Mouse (Mus musculus) hindbrain, embryonic 13.5 days (tissue): ENCODE results near the gene Ptpn4. TPM values are rescaled to one million over a fixed set of nuclear protein-coding genes. Genes with fewer than 3 reads are reported as not detected.
A peak's percentile ranks its signal among the peaks of the same experiment; 100 is the strongest.

Source experiments
- ATAC-seq: fragments of 200-750 bp; cut with Nextera tagmentation; 2 replicates; pipeline ENCODE4 v1.8.0; 2017; ENCODE audit warnings: moderate TSS enrichment; ENCODE audit not compliant: low FRiP score
- H3K27ac ChIP-seq: fragments of 300-500 bp; sonication (generic); 2 replicates; pipeline ENCODE4 v1.5.1; 2015; ENCODE audit warnings: inconsistent platforms, mild to moderate bottlenecking, moderate library complexity
- H3K27me3 ChIP-seq: fragments of 300-500 bp; sonication (generic); 2 replicates; pipeline ENCODE4 v1.6.1; 2015; ENCODE audit warnings: mild to moderate bottlenecking, inconsistent platforms
- H3K36me3 ChIP-seq: fragments of 300-500 bp; sonication (generic); 2 replicates; pipeline ENCODE4 v1.6.1; 2015; ENCODE audit warnings: mild to moderate bottlenecking, inconsistent platforms
- H3K4me1 ChIP-seq: fragments of 300-500 bp; sonication (generic); replicated peaks from 2 replicates; pipeline ENCODE4 v1.6.1; 2015; ENCODE audit warnings: inconsistent platforms
- H3K4me2 ChIP-seq: fragments of 300-500 bp; sonication (generic); 2 replicates; pipeline ENCODE4 v1.6.1; 2015; ENCODE audit warnings: inconsistent platforms, mild to moderate bottlenecking, moderate library complexity
- H3K4me3 ChIP-seq: fragments of 300-500 bp; sonication (generic); 2 replicates; pipeline ENCODE4 v1.5.1; 2015; ENCODE audit warnings: mild to moderate bottlenecking, inconsistent platforms
- H3K9ac ChIP-seq: fragments of 300-500 bp; sonication (generic); 2 replicates; pipeline ENCODE4 v1.6.1; 2015; ENCODE audit warnings: mild to moderate bottlenecking, inconsistent platforms
- H3K9me3 ChIP-seq: fragments of 300-500 bp; sonication (generic); 2 replicates; pipeline ENCODE4 v1.6.1; 2016; ENCODE audit warnings: inconsistent platforms
- WGBS: fragments of 180-500 bp; shearing (Covaris S2); methylation state at CpG from one replicate; pipeline ENCODE4 v1.1.7; 2015; 5-methylcytosine and 5-hydroxymethylcytosine counted together
- polyA plus RNA-seq: library from polyadenylated mRNA; unstranded; fragments of >200 nt; fragmentation: Nextera tagmentation; extraction: Ambion mirVana; gene quantifications from 2 replicates; pipeline ENCODE4 v1.2.1, GENCODE M21; 2015

Ptpn4 gene
- polyA plus RNA-seq, 1 experiment from 2014 or later = 12.1 TPM

DNA sequence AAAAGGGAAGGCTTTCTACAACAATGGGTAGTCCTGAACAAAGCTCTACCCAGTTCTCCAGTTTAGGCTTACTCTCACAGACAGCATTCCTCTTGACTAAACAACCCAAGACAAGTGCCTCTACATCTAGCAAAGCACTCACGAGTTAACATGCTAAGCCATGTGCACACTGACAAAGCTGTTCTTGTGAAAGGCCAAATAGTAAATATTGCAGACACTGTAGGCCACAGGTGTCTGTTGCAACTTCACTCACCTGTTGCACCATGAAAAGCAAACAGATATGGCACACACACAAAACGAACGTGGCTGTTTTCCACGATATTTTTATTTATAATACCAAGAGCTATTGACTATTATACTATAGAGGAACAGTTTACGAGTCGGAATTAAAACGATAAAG is 170.5 kb downstream of the Ptpn4 start:
- Histone ChIP-seq H3K27me3 (no peaks in the 10 kb centered on the region), H3K36me3 (peaks cover 15% of the 10 kb centered on the region), H3K9ac (no peak overlapping the region), H3K9me3 (no peaks in the 10 kb centered on the region), H3K4me3 (no peak overlapping the region), H3K4me2 (no peak overlapping the region), H3K27ac (no peak overlapping the region), H3K4me1 (no peaks in the 10 kb centered on the region)
- WGBS = 96% methylated on average over 7 of the region's 7 CpGs
- no peak for ATAC-seq

DNA sequence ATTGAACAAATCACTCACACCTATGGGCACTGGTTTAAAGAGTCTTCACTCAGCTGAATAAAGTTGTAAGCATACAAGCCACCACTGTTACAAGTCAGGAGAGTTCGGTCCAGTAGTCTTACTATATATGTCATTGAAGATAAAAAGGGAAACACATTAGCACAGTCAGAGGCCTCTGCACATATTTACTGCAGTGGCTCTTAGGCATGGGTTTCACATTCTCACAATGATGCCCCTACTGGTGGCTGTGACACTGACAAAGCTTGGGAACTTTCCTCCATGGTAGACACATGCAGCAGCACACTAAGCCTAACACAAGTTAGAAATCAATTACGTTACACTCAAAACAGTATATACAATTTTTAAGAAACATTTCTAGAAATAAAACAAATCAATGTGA is 183.1 kb downstream of the Ptpn4 start:
- peaks cover 3% of the 10 kb centered on the region for H3K36me3 ChIP-seq
- H3K4me1 ChIP-seq = no peaks in the 10 kb centered on the region
- H3K27ac ChIP-seq = no peak overlapping the region
- H3K9ac ChIP-seq = no peak overlapping the region
- 99% methylated on average over 2 of the region's 2 CpGs for WGBS
- no peak overlapping the region for H3K4me3 ChIP-seq
- no peak for ATAC-seq
- H3K4me2 ChIP-seq = no peak overlapping the region
- H3K9me3 ChIP-seq = no peaks in the 10 kb centered on the region
- H3K27me3 ChIP-seq = no peaks in the 10 kb centered on the region

DNA sequence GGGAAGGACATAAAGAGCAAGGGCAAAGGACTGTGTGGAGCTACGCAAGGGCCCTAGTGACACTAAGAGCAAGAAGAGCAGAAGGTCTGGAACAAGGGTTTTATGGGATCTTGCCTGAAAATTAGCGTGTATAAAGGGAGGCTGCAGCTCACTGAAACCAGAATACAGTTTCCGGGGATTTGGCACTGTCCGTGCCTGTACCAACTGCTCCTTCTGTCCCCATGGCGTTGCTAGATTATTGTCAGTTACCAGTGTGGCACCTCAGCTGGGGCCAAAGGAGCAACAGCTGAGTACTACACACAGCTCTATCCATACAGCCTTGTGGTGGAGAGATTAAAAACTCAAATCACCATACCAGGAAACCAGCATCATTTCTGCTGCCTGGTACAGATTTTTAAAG is 187.0 kb downstream of the Ptpn4 start:
- Histone ChIP-seq H3K27ac (no peak overlapping the region), H3K4me1 (peaks cover 8% of the 10 kb centered on the region; the same call in 1 of the 2 replicates), H3K9me3 (no peaks in the 10 kb centered on the region), H3K4me2 (no peak overlapping the region), H3K9ac (no peak overlapping the region), H3K36me3 (no peaks in the 10 kb centered on the region), H3K4me3 (no peak overlapping the region), H3K27me3 (no peaks in the 10 kb centered on the region)
- ATAC-seq = no peak
- WGBS = 93% methylated on average over 5 of the region's 5 CpGs

DNA sequence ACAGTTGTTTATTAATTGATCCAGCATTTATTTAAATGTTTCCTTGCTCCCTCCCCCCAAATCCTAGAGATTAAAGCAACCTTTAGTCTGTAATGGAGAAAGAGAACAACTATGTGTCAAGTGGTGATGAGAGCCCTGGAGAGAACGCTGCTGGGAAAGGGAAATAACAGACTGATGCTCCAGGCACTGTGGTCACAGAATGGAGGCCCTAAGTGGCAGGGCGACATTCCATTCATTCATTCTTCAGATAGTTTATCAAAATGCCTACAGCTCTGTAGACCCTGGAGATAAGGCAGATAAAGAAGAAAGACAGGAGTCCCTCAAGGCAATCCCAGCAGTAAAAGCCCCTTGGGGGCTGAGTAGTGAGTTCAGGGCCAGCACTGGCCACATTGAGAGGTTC is 187.8 kb downstream of the Ptpn4 start:
- H3K27ac ChIP-seq = no peak overlapping the region
- 77% methylated on average over 2 of the region's 2 CpGs for whole genome bisulfite sequencing
- H3K4me1 ChIP-seq = peaks cover 8% of the 10 kb centered on the region; the same call in 1 of the 2 replicates
- H3K9me3 ChIP-seq = no peaks in the 10 kb centered on the region
- H3K4me3 ChIP-seq = no peak overlapping the region
- H3K9ac ChIP-seq = no peak overlapping the region
- H3K27me3 ChIP-seq = no peaks in the 10 kb centered on the region
- H3K4me2 ChIP-seq = no peak overlapping the region
- H3K36me3 ChIP-seq = no peaks in the 10 kb centered on the region
- no peak for ATAC-seq

DNA sequence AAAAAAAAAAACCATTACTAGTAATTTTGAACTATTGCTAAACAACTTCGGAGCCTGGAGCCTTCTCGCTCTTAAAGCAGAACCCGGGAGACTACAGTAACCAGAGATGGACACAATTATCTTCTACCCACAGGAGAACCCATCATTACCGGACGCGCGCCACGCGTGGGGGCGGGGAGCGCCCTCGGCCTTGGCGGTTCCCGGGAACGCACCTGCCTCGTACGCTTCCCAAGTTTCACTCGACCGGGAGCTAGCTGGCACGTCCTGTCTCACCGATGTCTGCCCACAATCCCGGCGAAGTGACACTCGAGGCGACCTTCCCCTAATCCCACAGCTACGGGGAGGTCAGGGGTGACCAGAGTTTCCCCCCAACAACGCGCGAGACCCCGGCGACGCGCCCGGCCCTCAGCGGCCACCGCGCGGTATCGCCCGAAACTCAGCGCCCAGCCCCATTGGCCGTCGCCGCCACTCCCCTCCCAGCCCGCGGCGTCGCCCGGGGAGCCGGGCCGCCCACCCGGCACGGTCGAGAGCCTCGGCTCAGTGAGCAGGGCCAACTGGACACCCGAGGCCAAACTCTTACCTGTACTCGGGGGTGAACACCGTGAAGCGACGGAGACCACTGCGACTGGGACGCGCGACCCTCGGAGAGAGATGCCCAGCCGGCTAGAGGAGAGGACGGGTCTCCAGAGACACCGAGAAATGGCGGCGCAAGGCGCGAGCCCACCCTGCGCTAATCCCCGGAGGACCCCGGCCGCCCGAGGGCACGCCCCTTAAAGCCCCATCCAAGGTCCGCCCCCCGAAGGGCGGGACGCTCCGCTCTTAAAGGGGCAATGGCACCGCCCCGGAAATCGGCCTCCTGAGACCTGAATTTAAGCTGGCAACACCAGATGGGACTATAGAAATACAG is 189.0 kb downstream of the Ptpn4 start, which contains the start of gene Epb41l5:
TSS of gene Epb41l5 (minus strand) at position 796 of the 907 bp plus-strand sequence.
- H3K4me1 ChIP-seq = peaks cover 8% of the 10 kb centered on the region; the same call in 1 of the 2 replicates
- peak within 1 kb of the TSS; percentile 72 for H3K4me3 ChIP-seq
- peak; percentile 97 for ATAC-seq
- no peaks in the 10 kb centered on the region for H3K36me3 ChIP-seq
- H3K4me2 ChIP-seq = peak within 1 kb of the TSS; percentile 64
- H3K27me3 ChIP-seq = no peaks in the 10 kb centered on the region
- peak within 1 kb of the TSS; percentile 77 for H3K9ac ChIP-seq
- H3K27ac ChIP-seq = peak within 1 kb of the TSS; percentile 75
- under 1% methylated on average over 86 of the region's 86 CpGs for WGBS
- H3K9me3 ChIP-seq = no peaks in the 10 kb centered on the region

DNA sequence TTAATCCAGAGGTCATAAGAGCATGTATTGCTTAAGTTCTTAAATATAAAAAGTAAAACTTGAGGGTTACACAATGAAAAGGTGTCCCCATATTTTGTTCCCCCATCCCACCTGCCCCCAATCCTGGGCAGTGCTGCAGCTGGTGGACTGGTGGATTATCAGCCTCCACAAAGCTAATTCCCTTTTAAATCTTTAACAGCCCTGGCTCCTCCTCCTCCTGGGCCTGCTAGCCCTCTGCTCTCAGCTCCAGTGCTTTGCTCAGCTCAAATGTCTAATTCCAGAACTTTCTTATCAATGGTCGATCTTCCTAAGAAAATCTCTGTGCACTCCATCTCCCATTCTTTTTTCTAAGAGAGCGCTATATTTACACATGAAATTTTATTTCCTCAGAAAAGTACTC is 191.1 kb downstream of the Ptpn4 start:
- no peaks in the 10 kb centered on the region for H3K27me3 ChIP-seq
- H3K9ac ChIP-seq = no peak overlapping the region
- H3K36me3 ChIP-seq = no peaks in the 10 kb centered on the region
- peaks cover 12% of the 10 kb centered on the region for H3K4me1 ChIP-seq
- H3K9me3 ChIP-seq = no peaks in the 10 kb centered on the region
- ATAC-seq = no peak
- no peak overlapping the region for H3K27ac ChIP-seq
- H3K4me3 ChIP-seq = no peak overlapping the region
- WGBS = 88% methylated on average over 2 of the region's 2 CpGs
- no peak overlapping the region for H3K4me2 ChIP-seq

DNA sequence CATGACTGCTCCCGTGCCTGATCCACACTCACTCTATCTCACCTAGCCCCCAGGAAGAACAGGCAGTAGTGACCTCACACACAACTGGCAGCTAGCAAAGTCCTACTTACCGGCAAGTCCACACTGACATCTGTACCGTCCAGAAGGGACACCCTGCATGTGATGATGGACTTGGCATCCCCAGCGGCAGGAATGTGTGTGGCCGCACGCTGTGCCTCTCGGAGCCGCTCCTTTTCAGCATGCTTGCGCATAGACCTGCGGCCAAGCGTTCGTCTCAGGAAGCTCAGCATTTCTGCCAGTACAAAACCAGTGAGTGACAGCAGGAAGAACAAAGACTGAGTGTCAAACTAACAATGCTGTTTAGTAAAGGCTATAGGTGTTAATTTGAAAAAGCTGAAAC is 195.0 kb downstream of the Ptpn4 start:
- 27% methylated on average over 12 of the region's 12 CpGs for WGBS
- no peak overlapping the region for H3K27ac ChIP-seq
- no peaks in the 10 kb centered on the region for H3K27me3 ChIP-seq
- 0 out of 2 replicates have a peak overlapping the region, but pooled peaks have one; percentile 43 for H3K9ac ChIP-seq
- no peak overlapping the region for H3K4me3 ChIP-seq
- ATAC-seq = peak; percentile 39; the same call in 1 of the 2 replicates
- H3K4me1 ChIP-seq = peaks cover 4% of the 10 kb centered on the region
- H3K9me3 ChIP-seq = no peaks in the 10 kb centered on the region
- no peaks in the 10 kb centered on the region for H3K36me3 ChIP-seq
- no peak overlapping the region for H3K4me2 ChIP-seq

DNA sequence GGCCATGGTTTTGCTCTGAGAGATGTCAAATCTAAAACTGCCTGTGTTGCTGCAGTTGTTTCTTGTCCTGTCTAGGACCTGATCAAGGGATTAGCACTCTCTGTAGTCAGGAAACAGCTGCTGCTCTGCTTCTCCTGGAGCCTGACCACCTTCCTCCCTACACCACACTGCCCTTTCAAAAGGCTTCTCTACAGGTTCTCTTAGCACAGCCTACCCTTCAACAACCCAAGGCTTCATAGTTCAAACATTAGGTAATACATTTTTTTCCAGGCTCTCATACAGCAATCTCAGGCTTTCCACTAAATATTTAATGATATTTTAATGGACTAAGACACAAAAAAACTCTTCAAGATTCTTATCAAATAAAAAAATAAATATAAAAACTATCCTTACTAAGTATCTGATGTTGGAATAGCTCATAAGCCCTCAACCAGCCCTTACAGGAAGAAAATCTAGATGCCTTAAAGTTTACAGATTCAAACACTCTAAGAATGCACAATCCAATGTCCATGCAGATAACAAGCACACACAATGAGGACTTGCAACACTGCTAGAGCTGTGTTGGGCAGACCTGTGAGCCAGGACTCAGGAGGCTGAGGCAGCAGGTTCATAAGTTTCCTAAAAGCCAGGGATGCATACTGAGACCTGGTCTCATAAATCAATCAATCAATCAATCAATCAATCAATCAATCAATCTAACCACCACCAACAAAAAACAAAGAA is 196.2 kb downstream of the Ptpn4 start:
- ATAC-seq = no peak
- Histone ChIP-seq H3K9me3 (no peaks in the 10 kb centered on the region), H3K4me1 (peaks cover 4% of the 10 kb centered on the region)

DNA sequence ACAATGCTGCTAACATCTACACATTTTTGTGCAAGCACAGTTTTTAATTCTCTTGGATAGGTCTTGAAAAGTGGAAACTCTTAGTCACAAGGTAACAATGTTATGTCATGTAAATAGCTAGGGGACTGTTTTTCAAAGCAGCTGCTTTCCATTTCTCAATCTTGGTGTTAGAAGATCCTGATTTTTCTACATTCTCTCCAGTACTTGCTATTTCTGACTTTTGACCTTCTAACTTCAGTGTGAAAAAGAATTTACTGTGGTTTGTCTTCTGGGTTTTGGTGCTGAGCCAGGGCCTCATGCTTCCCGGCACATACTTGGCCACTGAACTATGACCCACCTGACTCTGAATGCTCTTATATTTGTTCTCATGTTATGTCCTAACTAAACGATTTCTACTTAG is 197.4 kb downstream of the Ptpn4 start:
- no peak for ATAC-seq
- peaks cover 4% of the 10 kb centered on the region for H3K4me1 ChIP-seq
- H3K9me3 ChIP-seq = no peaks in the 10 kb centered on the region
- no peak overlapping the region for H3K4me2 ChIP-seq
- WGBS = 89% methylated on average over 2 of the region's 2 CpGs
- no peak overlapping the region for H3K27ac ChIP-seq
- no peak overlapping the region for H3K4me3 ChIP-seq
- H3K27me3 ChIP-seq = no peaks in the 10 kb centered on the region
- peaks cover 2% of the 10 kb centered on the region; the same call in 1 of the 2 replicates for H3K36me3 ChIP-seq
- no peak overlapping the region for H3K9ac ChIP-seq

More for the DNA sequence above, 196.2 kb downstream of the Ptpn4 start:
- no peak overlapping the region for H3K27ac ChIP-seq
- no peak overlapping the region for H3K4me2 ChIP-seq
- H3K4me3 ChIP-seq = no peak overlapping the region
- H3K9ac ChIP-seq = no peak overlapping the region
- no peaks in the 10 kb centered on the region for H3K27me3 ChIP-seq
- H3K36me3 ChIP-seq = peaks cover 2% of the 10 kb centered on the region; the same call in 1 of the 2 replicates

DNA sequence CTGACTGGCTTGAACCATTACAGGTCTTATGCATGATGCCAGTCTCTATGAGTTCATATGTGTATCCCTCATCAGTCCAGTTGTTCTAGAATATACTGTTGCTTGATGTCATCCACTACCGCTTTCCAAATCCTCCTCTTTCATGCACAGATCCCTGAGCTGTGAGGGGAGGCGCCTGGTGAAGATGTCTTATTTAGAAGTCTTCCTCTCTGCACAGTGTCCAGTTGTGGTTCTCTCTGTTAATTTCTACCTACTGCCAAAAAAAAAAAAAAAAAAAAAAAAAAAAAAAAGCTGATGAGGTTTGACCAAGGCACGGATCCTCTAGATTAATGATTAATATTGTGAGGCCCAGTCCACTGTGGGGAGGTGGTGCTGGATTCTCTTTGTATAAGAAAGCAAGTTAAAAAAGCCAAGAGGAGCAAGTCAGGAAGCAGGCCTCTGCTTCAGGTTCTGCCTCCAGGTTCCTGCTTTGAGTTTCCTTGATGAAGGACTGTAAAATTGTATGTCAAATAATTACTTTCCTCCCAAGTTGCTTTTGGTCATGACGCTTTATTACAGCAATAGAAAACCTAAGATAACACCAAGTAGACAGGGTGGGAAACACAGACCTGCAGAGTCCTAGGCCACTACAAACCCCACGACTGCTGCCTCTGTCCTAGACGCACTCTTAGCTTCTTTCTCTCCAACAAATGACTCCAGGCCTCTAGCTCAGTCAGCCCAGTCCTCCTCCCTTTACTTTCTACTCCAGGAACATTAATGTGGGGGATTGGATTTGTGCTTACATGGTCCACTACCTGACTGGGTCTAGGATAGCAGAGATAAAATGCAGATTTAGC is 200.0 kb downstream of the Ptpn4 start:
- Histone ChIP-seq H3K27me3 (no peaks in the 10 kb centered on the region), H3K36me3 (peaks cover 3% of the 10 kb centered on the region; the same call in 1 of the 2 replicates), H3K9me3 (no peaks in the 10 kb centered on the region), H3K4me2 (no peak overlapping the region), H3K4me1 (peaks cover 3% of the 10 kb centered on the region; the same call in 1 of the 2 replicates), H3K4me3 (no peak overlapping the region), H3K9ac (no peak overlapping the region), H3K27ac (no peak overlapping the region)
- ATAC-seq = no peak
- 84% methylated on average over 6 of the region's 6 CpGs for WGBS

DNA sequence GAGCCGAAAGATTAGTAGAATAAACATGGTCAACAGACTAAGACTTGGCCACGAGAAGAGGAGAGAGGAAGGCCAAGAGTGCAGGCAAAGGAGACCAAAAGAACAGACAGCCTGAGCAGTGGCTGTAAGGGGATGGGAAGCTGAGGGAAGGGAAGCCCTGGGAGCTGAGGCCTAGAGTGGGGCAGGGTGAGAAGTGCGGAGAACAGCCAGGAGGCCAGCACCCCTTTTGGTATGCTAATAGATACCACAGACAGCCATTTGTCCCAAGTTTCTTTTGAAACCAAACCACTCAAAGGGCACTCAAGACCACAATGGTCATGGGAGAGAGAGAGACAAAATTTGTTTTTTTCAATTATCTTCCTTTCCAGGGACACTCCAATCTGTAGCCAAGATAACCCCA is 202.7 kb downstream of the Ptpn4 start:
- WGBS = 35% methylated on average over 3 of the region's 3 CpGs

DNA sequence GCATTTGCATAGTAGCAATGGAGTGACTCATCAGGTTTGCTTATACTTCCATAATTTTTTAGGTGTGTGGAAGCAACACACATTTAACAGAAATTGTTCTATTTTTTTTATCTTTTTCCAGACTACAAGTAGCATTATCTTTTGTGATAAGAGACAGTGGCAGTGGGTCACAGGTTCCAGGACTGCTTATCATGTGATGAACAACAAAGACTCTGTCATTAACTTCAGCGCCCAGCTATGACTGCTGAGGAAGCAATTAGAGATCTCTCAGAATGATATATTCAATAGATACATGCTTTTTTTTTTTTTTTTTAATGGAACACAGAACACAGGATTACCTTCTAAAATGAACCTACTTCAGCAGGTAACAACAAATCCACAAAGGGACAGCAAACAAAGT is 207.0 kb downstream of the Ptpn4 start:
- no peak overlapping the region for H3K4me2 ChIP-seq
- H3K27me3 ChIP-seq = no peaks in the 10 kb centered on the region
- H3K4me3 ChIP-seq = no peak overlapping the region
- no peak overlapping the region for H3K9ac ChIP-seq
- no peak overlapping the region for H3K27ac ChIP-seq
- no peak for ATAC-seq
- H3K9me3 ChIP-seq = no peaks in the 10 kb centered on the region
- peaks cover 7% of the 10 kb centered on the region; the same call in 1 of the 2 replicates for H3K36me3 ChIP-seq
- WGBS = 88% methylated on average over 1 of the region's 1 CpGs
- H3K4me1 ChIP-seq = no peaks in the 10 kb centered on the region; the same call in 1 of the 2 replicates

More for the DNA sequence above, 202.7 kb downstream of the Ptpn4 start:
- Histone ChIP-seq H3K4me3 (no peak overlapping the region), H3K4me1 (no peaks in the 10 kb centered on the region), H3K27me3 (no peaks in the 10 kb centered on the region), H3K4me2 (no peak overlapping the region), H3K27ac (no peak overlapping the region), H3K36me3 (peaks cover 7% of the 10 kb centered on the region; the same call in 1 of the 2 replicates), H3K9ac (no peak overlapping the region), H3K9me3 (no peaks in the 10 kb centered on the region)
- ATAC-seq = no peak
